Mouse (Mus musculus) MEL (cell line): ENCODE measurements around the gene BC017158. TPM values are rescaled to one million over a fixed set of nuclear protein-coding genes. Genes with fewer than 3 reads are reported as not detected.

ENCODE experiments used
- DNase-seq: peaks from one replicate; pipeline ENCODE4 v3.0.0; 2011; ENCODE audit warnings: low read depth, low spot score
- H3K27ac ChIP-seq: 2 replicates; pipeline ENCODE4 v1.5.1; 2012; ENCODE audit warnings: low read depth, mild to moderate bottlenecking, control low read depth, low read length, moderate library complexity; ENCODE audit not compliant: control insufficient read depth
- H3K27me3 ChIP-seq, 2 experiments: fragments of 150-350 bp in 1 of 2; sonication (generic) in 1 of 2; 2 replicates each; pipeline ENCODE4 v1.6.1; 2012; ENCODE audit warnings: low read length in 2 of 2, mild to moderate bottlenecking in 2 of 2, improper control_type of control experiment in 1 of 2, moderate library complexity in 1 of 2; ENCODE audit not compliant: insufficient read depth in 2 of 2, control insufficient read depth in 1 of 2
- H3K36me3 ChIP-seq, 2 experiments: 2 replicates each; pipeline ENCODE4 v1.6.1; 2012 to 2014; ENCODE audit warnings: low read length in 2 of 2, improper control_type of control experiment in 1 of 2, inconsistent platforms in 1 of 2, mild to moderate bottlenecking in 1 of 2; ENCODE audit not compliant: insufficient read depth in 2 of 2, control insufficient read depth in 1 of 2
- H3K4me1 ChIP-seq, 2 experiments: fragments of 150-350 bp in 1 of 2; sonication (generic) in 1 of 2; 2 replicates each; pipeline ENCODE4 v1.6.1; 2012; ENCODE audit warnings: low read length in 2 of 2, improper control_type of control experiment in 1 of 2, mild to moderate bottlenecking in 1 of 2; ENCODE audit not compliant: insufficient read depth in 2 of 2, control insufficient read depth in 1 of 2
- H3K4me3 ChIP-seq, 2 experiments: fragments of 150-350 bp in 1 of 2; sonication (generic) in 1 of 2; 2 replicates each; pipeline ENCODE4 v1.5.1; 2012; ENCODE audit warnings: low read depth in 2 of 2, low read length in 2 of 2, mild to moderate bottlenecking in 2 of 2, moderate library complexity in 2 of 2, control low read depth in 1 of 2, improper control_type of control experiment in 1 of 2; ENCODE audit not compliant: control insufficient read depth in 1 of 2, insufficient read depth in 1 of 2
- H3K79me2 ChIP-seq: 2 replicates; pipeline ENCODE4 v1.6.1; 2012; ENCODE audit warnings: mild to moderate bottlenecking, low read length, moderate library complexity; ENCODE audit not compliant: control insufficient read depth, poor library complexity, insufficient read depth
- H3K9ac ChIP-seq: 2 replicates; pipeline ENCODE4 v1.6.1; 2012; ENCODE audit warnings: low read depth, mild to moderate bottlenecking, control low read depth, low read length, moderate library complexity; ENCODE audit not compliant: control insufficient read depth, poor library complexity, severe bottlenecking
- H3K9me3 ChIP-seq: fragments of 150-350 bp; sonication (generic); replicated peaks from 2 replicates; pipeline ENCODE4 v1.6.1; 2012; ENCODE audit warnings: mild to moderate bottlenecking, low read length, improper control_type of control experiment, moderate library complexity; ENCODE audit not compliant: insufficient read depth
- BHLHE40 ChIP-seq: IDR thresholded peaks from 2 replicates; pipeline ENCODE4 v1.6.1; 2012; ENCODE audit warnings: low read depth, mild to moderate bottlenecking, inconsistent platforms, low read length, improper control_type of control experiment, borderline replicate concordance
- CHD1 ChIP-seq: IDR thresholded peaks from 2 replicates; pipeline ENCODE4 v1.6.1; 2012; ENCODE audit warnings: low read depth, mild to moderate bottlenecking, inconsistent platforms, low read length, improper control_type of control experiment
- CHD2 ChIP-seq: IDR thresholded peaks from 2 replicates; pipeline ENCODE4 v1.6.1; 2011; ENCODE audit warnings: low read length, improper control_type of control experiment
- CTCF ChIP-seq, 3 experiments: IDR thresholded peaks in 2 of 3; conservative IDR thresholded peaks in 1 of 3; 2 replicates each; pipeline ENCODE4 v1.5.1; 2011 to 2012; ENCODE audit warnings: low read length in 3 of 3, low read depth in 2 of 3, mild to moderate bottlenecking in 2 of 3, improper control_type of control experiment in 1 of 3, inconsistent platforms in 1 of 3, mixed read lengths in 1 of 3, moderate library complexity in 1 of 3; ENCODE audit not compliant: control insufficient read depth in 1 of 3, insufficient read depth in 1 of 3, poor library complexity in 1 of 3, severe bottlenecking in 1 of 3
- E2F4 ChIP-seq: IDR thresholded peaks from 2 replicates; pipeline ENCODE4 v1.6.1; 2011; ENCODE audit warnings: low read depth, low read length, improper control_type of control experiment, borderline replicate concordance
- ELF1 ChIP-seq: IDR thresholded peaks from 2 replicates; pipeline ENCODE4 v1.6.1; 2014; ENCODE audit warnings: low read depth, mild to moderate bottlenecking, inconsistent platforms, low read length, improper control_type of control experiment, moderate library complexity
- EP300 ChIP-seq, 2 experiments: IDR thresholded peaks; 2 replicates each; pipeline ENCODE4 v1.6.1; 2011; ENCODE audit warnings: improper control_type of control experiment in 2 of 2, low read length in 2 of 2, low read depth in 1 of 2, mild to moderate bottlenecking in 1 of 2
- ETS1 ChIP-seq: IDR thresholded peaks from 2 replicates; pipeline ENCODE4 v1.6.1; 2012; ENCODE audit warnings: low read depth, mild to moderate bottlenecking, inconsistent platforms, low read length, improper control_type of control experiment, moderate library complexity
- GABPA ChIP-seq: IDR thresholded peaks from 2 replicates; pipeline ENCODE4 v1.6.1; 2012; ENCODE audit warnings: low read depth, mild to moderate bottlenecking, inconsistent platforms, low read length, improper control_type of control experiment, moderate library complexity
- GATA1 ChIP-seq: IDR thresholded peaks from 2 replicates; pipeline ENCODE4 v1.6.1; 2011; ENCODE audit warnings: low read depth, low read length, improper control_type of control experiment
- HCFC1 ChIP-seq: IDR thresholded peaks from 2 replicates; pipeline ENCODE4 v1.6.1; 2012; ENCODE audit warnings: low read depth, mild to moderate bottlenecking, inconsistent platforms, low read length, improper control_type of control experiment, moderate library complexity
- JUND ChIP-seq: IDR thresholded peaks from 2 replicates; pipeline ENCODE4 v1.6.1; 2011; ENCODE audit warnings: low read depth, mild to moderate bottlenecking, improper control_type of control experiment, low read length
- KAT2A ChIP-seq: conservative IDR thresholded peaks from 2 replicates; pipeline ENCODE4 v1.6.1; 2012; ENCODE audit warnings: low read depth, low read length, improper control_type of control experiment, inconsistent platforms
- MAFK ChIP-seq: IDR thresholded peaks from 2 replicates; pipeline ENCODE4 v1.6.1; 2011; ENCODE audit warnings: low read depth, mild to moderate bottlenecking, low read length, improper control_type of control experiment, borderline replicate concordance
- MAX ChIP-seq: IDR thresholded peaks from 2 replicates; pipeline ENCODE4 v1.6.1; 2011; ENCODE audit warnings: low read length, improper control_type of control experiment
- MAZ ChIP-seq: IDR thresholded peaks from 2 replicates; pipeline ENCODE4 v1.6.1; 2012; ENCODE audit warnings: low read depth, mild to moderate bottlenecking, inconsistent platforms, low read length, improper control_type of control experiment
- MEF2A ChIP-seq: IDR thresholded peaks from 2 replicates; pipeline ENCODE4 v1.6.1; 2014; ENCODE audit warnings: low read depth, mild to moderate bottlenecking, inconsistent platforms, low read length, improper control_type of control experiment; ENCODE audit not compliant: poor library complexity, insufficient replicate concordance, severe bottlenecking; ENCODE audit errors: extremely low read depth
- MXI1 ChIP-seq: IDR thresholded peaks from 2 replicates; pipeline ENCODE4 v1.6.1; 2011; ENCODE audit warnings: mild to moderate bottlenecking, low read depth, low read length, improper control_type of control experiment
- MYB ChIP-seq: IDR thresholded peaks from 2 replicates; pipeline ENCODE4 v1.6.1; 2011; ENCODE audit warnings: mild to moderate bottlenecking, low read depth, low read length, improper control_type of control experiment
- NELFE ChIP-seq: IDR thresholded peaks from 2 replicates; pipeline ENCODE4 v1.6.1; 2011; ENCODE audit warnings: low read depth, low read length, improper control_type of control experiment
- NRF1 ChIP-seq: IDR thresholded peaks from 2 replicates; pipeline ENCODE4 v1.6.1; 2014; ENCODE audit warnings: low read depth, mild to moderate bottlenecking, inconsistent platforms, low read length, improper control_type of control experiment, moderate library complexity; ENCODE audit not compliant: poor library complexity, insufficient read depth, severe bottlenecking
- POLR2A ChIP-seq, 2 experiments: IDR thresholded peaks; 2 replicates each; pipeline ENCODE4 v1.6.1; 2011 to 2012; ENCODE audit warnings: low read length in 2 of 2, mild to moderate bottlenecking in 2 of 2, control low read depth in 1 of 2, improper control_type of control experiment in 1 of 2, low read depth in 1 of 2, moderate library complexity in 1 of 2; ENCODE audit not compliant: control insufficient read depth in 1 of 2, insufficient read depth in 1 of 2, poor library complexity in 1 of 2
- POLR2AphosphoS2 ChIP-seq: IDR thresholded peaks from 2 replicates; pipeline ENCODE4 v1.6.1; 2011; ENCODE audit warnings: low read length, improper control_type of control experiment
- POLR2AphosphoS5 ChIP-seq: IDR thresholded peaks from 2 replicates; pipeline ENCODE4 v1.6.1; 2012; ENCODE audit warnings: low read depth, borderline replicate concordance, mild to moderate bottlenecking, inconsistent platforms, low read length, moderate library complexity, mixed read lengths
- RAD21 ChIP-seq: IDR thresholded peaks from 2 replicates; pipeline ENCODE4 v1.6.1; 2011; ENCODE audit warnings: mild to moderate bottlenecking, low read depth, low read length, improper control_type of control experiment
- RCOR1 ChIP-seq: IDR thresholded peaks from 2 replicates; pipeline ENCODE4 v1.6.1; 2012; ENCODE audit warnings: low read depth, mild to moderate bottlenecking, inconsistent platforms, low read length, improper control_type of control experiment
- SIN3A ChIP-seq: IDR thresholded peaks from 2 replicates; pipeline ENCODE4 v1.6.1; 2012; ENCODE audit warnings: low read length, improper control_type of control experiment, inconsistent platforms
- SMC3 ChIP-seq: IDR thresholded peaks from 2 replicates; pipeline ENCODE4 v1.6.1; 2011; ENCODE audit warnings: low read depth, low read length, improper control_type of control experiment
- TAL1 ChIP-seq: IDR thresholded peaks from 2 replicates; pipeline ENCODE4 v1.6.1; 2012; ENCODE audit warnings: mild to moderate bottlenecking, inconsistent platforms, low read length, moderate library complexity, mixed read lengths
- TBP ChIP-seq: IDR thresholded peaks from 2 replicates; pipeline ENCODE4 v1.8.0; 2011; ENCODE audit warnings: low read depth, low read length, improper control_type of control experiment
- TCF12 ChIP-seq: IDR thresholded peaks from 2 replicates; pipeline ENCODE4 v1.6.1; 2014; ENCODE audit warnings: low read depth, mild to moderate bottlenecking, inconsistent platforms, low read length, improper control_type of control experiment, moderate library complexity
- UBTF ChIP-seq: IDR thresholded peaks from 2 replicates; pipeline ENCODE4 v1.6.1; 2012; ENCODE audit warnings: low read depth, mild to moderate bottlenecking, inconsistent platforms, low read length, improper control_type of control experiment, moderate library complexity, borderline replicate concordance; ENCODE audit not compliant: insufficient read depth
- USF1 ChIP-seq: IDR thresholded peaks from 2 replicates; pipeline ENCODE4 v1.6.1; 2014; ENCODE audit warnings: low read depth, mild to moderate bottlenecking, inconsistent platforms, low read length, improper control_type of control experiment, moderate library complexity
- ZC3H11A ChIP-seq: IDR thresholded peaks from 2 replicates; pipeline ENCODE4 v1.6.1; 2012; ENCODE audit warnings: low read depth, mild to moderate bottlenecking, inconsistent platforms, low read length, improper control_type of control experiment
- ZKSCAN1 ChIP-seq: IDR thresholded peaks from 2 replicates; pipeline ENCODE4 v1.6.1; 2012; ENCODE audit warnings: low read depth, mild to moderate bottlenecking, inconsistent platforms, low read length, improper control_type of control experiment, moderate library complexity
- ZNF384 ChIP-seq: IDR thresholded peaks from 2 replicates; pipeline ENCODE4 v1.6.1; 2012; ENCODE audit warnings: low read depth, mild to moderate bottlenecking, inconsistent platforms, low read length, improper control_type of control experiment
- polyA plus RNA-seq, 2 experiments: library from polyadenylated mRNA; stranded (reverse) in 1 of 2; unstranded in 1 of 2; fragments of >175 nt in 1 of 2; fragments of >200 nt in 1 of 2; gene quantifications; 2 replicates each; pipeline versions ENCODE4 v1.2.1 to v1.2.4; 2012; ENCODE audit warnings: low replicate concordance in 2 of 2, low read depth in 1 of 2; ENCODE audit not compliant: insufficient read length in 2 of 2, insufficient read depth in 1 of 2, missing spikeins in 1 of 2
- total RNA-seq: library from RNA; depleted of rRNA; stranded (reverse); fragments of 300-350 nt; gene quantifications from 2 replicates; pipeline ENCODE4 v1.2.3, GENCODE M21; 2012

Gene BC017158
- total and polyA plus RNA-seq, 3 experiments = 19.8 to 41.6 TPM; not detected in 1

GRCm38 (mm10) chr7:128247443-128247842, 50.5 kb downstream of the BC017158 start:
- H3K27ac ChIP-seq = no peak overlapping the region
- no peak for TF ChIP-seq CHD1
- TF ChIP-seq KAT2A = no peak
- TF ChIP-seq MYB = no peak
- TF ChIP-seq MXI1 = no peak
- TF ChIP-seq SMC3 = peak; percentile 99
- TF ChIP-seq E2F4 = no peak
- TF ChIP-seq MAX = no peak
- TF ChIP-seq USF1 = no peak
- no peak for TF ChIP-seq ELF1
- TF ChIP-seq POLR2AphosphoS2 = no peak
- TF ChIP-seq JUND = no peak
- no peak for TF ChIP-seq BHLHE40
- no peak for TF ChIP-seq NRF1
- TF ChIP-seq TAL1 = no peak
- TF ChIP-seq MAZ = no peak
- TF ChIP-seq CTCF (IDR thresholded peaks at IDR 0.05 in 2 of 3, conservative IDR thresholded peaks at IDR 0.05 in 1 of 3; ENCODE audit: control insufficient read depth in 1 of 3, insufficient read depth in 1 of 3, low read depth in 2 of 3, low read length in 3 of 3, poor library complexity in 1 of 3, severe bottlenecking in 1 of 3) = peak; percentile 58 to 95 (median 66)
- TF ChIP-seq HCFC1 = no peak
- no peak for TF ChIP-seq MAFK
- TF ChIP-seq SIN3A = 0 out of 2 replicates have a peak, but pooled peaks have one; percentile 23
- no peak for TF ChIP-seq TBP
- TF ChIP-seq UBTF = no peak
- no peak for TF ChIP-seq MEF2A
- TF ChIP-seq GABPA = no peak
- TF ChIP-seq ZC3H11A = peak; percentile 96
- TF ChIP-seq NELFE = no peak
- TF ChIP-seq GATA1 = no peak
- no peak for TF ChIP-seq ETS1
- no peak for TF ChIP-seq RCOR1
- no peak for TF ChIP-seq ZKSCAN1
- no peak for TF ChIP-seq CHD2
- no peak for TF ChIP-seq EP300 (IDR thresholded peaks at IDR 0.05; ENCODE audit: low read depth in 1 of 2, low read length in 2 of 2)
- no peak for TF ChIP-seq TCF12
- TF ChIP-seq ZNF384 = no peak
- no peak for TF ChIP-seq POLR2AphosphoS5
- no peak for TF ChIP-seq POLR2A (IDR thresholded peaks at IDR 0.05; ENCODE audit: control insufficient read depth in 1 of 2, insufficient read depth in 1 of 2, low read depth in 1 of 2, low read length in 2 of 2, poor library complexity in 1 of 2)
- TF ChIP-seq RAD21 = peak; percentile 89
- DNase-seq = peak; percentile 85
- H3K4me3 ChIP-seq = no peak overlapping the region
- no peak overlapping the region for H3K9ac ChIP-seq
- no peaks in the 10 kb centered on the region for H3K27me3 ChIP-seq
- no peaks in the 10 kb centered on the region for H3K4me1 ChIP-seq
- no peaks in the 10 kb centered on the region for H3K36me3 ChIP-seq
- H3K79me2 ChIP-seq = no peaks in the 10 kb centered on the region
- H3K9me3 ChIP-seq = no peaks in the 10 kb centered on the region
